9 mouse cellular contexts compared by ENCODE assay signal in the genomic region with DNA sequence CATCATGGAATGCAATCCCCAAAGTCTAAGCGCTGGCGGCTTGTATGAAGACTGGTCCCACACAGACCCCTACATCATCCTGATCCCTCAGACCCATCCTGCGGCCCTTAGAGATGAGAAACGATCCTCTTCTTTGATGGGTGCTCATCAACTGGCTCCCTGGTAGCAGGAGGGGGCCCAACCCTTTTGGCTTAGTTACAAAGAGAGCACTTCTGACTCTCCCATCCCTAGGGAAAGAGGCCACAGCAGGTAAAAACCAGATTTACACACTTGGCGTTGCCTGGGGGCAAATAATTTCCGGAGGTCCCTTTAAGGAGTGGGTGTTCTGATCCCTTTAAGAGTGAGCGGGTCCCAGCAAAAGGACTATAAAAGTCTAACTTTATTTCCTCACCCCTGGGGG. TPM values are rescaled to one million over a fixed set of nuclear protein-coding genes. Genes with fewer than 3 reads are reported as not detected.
DNase-seq lines count a peak whose midpoint lies in the region; ATAC-seq lines count a peak whose summit lies in the region.
"Had no signal": no experiment of that assay in that cellular context is flagged by ENCODE, and none has a peak within 500 bp of the region (broad histone marks: within the 10 kb centered on the region; RNA-seq: fewer than 3 reads in every experiment).

No protein-coding gene starts in this region.

- intact Hi-C loops in heart, postnatal 14 days (cut with DNase I) = no loop called here

- WGBS in heart, embryonic 13.5 days = 3% methylated on average over 7 of the region's 7 CpGs
- 1% methylated on average over 7 of the region's 7 CpGs for WGBS in hindbrain, embryonic 10.5 days

- H3K4me3 ChIP-seq in heart, embryonic 13.5 days = peak overlapping the region; percentile 57
- peak overlapping the region; percentile 57 for H3K4me3 ChIP-seq in hindbrain, embryonic 10.5 days

- H3K9me3 ChIP-seq in heart, embryonic 13.5 days = no peaks in the 10 kb centered on the region
- H3K9me3 ChIP-seq in hindbrain, embryonic 10.5 days = no peaks in the 10 kb centered on the region

- ATAC-seq in heart, embryonic 13.5 days (ENCODE audit: extremely low read depth, insufficient number of reproducible peaks, low FRiP score, low TSS enrichment) = no peak

- no peak for DNase-seq in heart, postnatal 14 days
- DNase-seq in R1 (ENCODE audit: low read depth, low spot score) (peak; percentile 20), adipocyte (ENCODE audit: low spot score) (no peak)
- DNase-seq in hindbrain, embryonic 10.5 days (ENCODE audit: low spot score) = peak; percentile 21
- DNase-seq in mesoderm, embryonic 11.5 days (ENCODE audit: low read depth, low spot score) = peak; percentile 12
- DNase-seq in spleen, adult 18-20 months = no peak
- no peak for DNase-seq in urinary bladder, postnatal 36 days (ENCODE audit: low spot score in 2 of 2)
- DNase-seq: right cerebral cortex, adult 18-20 months had no signal

- H3K9ac ChIP-seq in heart, embryonic 13.5 days = peak overlapping the region; percentile 72; the same call in 1 of the 2 replicates

- H3K27me3 ChIP-seq in heart, embryonic 13.5 days (replicated peaks) = peaks cover 85% of the 10 kb centered on the region
- H3K27me3 ChIP-seq in hindbrain, embryonic 10.5 days (ENCODE audit: insufficient read depth, poor library complexity, severe bottlenecking) = peaks cover 85% of the 10 kb centered on the region

- no peaks in the 10 kb centered on the region for H3K36me3 ChIP-seq in heart, embryonic 13.5 days
- H3K36me3 ChIP-seq in hindbrain, embryonic 10.5 days = no peaks in the 10 kb centered on the region

- H3K27ac ChIP-seq in heart, embryonic 13.5 days (replicated peaks) = no peak overlapping the region
- H3K27ac ChIP-seq in hindbrain, embryonic 10.5 days = no peak overlapping the region

- H3K4me2 ChIP-seq in heart, embryonic 13.5 days = peak overlapping the region; percentile 87

- peaks cover 37% of the 10 kb centered on the region for H3K4me1 ChIP-seq in heart, embryonic 13.5 days
- H3K4me1 ChIP-seq in hindbrain, embryonic 10.5 days (replicated peaks) = peaks cover 58% of the 10 kb centered on the region

RNA-seq across cellular contexts. Expression of gene Bahd1, which starts 2.8 kb away (rescaled TPM):
- polyA plus RNA-seq in heart, embryonic 13.5 days (2015; fragmentation: Nextera tagmentation; extraction: Ambion mirVana) = 2.3 and 3.1 TPM in 2 replicates
- 10 to 100 TPM; 15.9 to 17.7 TPM for total RNA-seq in heart, postnatal 14 days (2021)
- polyA plus RNA-seq in hindbrain, embryonic 10.5 days (2016; fragmentation: Nextera tagmentation; extraction: Ambion mirVana) = 4.4 TPM in 2 replicates

RNA-seq across cellular contexts. Expression of gene Chst14, which starts 28.9 kb away (rescaled TPM):
- polyA plus RNA-seq in heart, embryonic 13.5 days (2015; fragmentation: Nextera tagmentation; extraction: Ambion mirVana) = 19.4 and 21.6 TPM in 2 replicates
- total RNA-seq in heart, postnatal 14 days (2021) = 10 to 100 TPM; 10.2 to 11.3 TPM
- polyA plus RNA-seq in hindbrain, embryonic 10.5 days (2016; fragmentation: Nextera tagmentation; extraction: Ambion mirVana) = 17.2 and 20.6 TPM in 2 replicates

RNA-seq across cellular contexts. Expression of gene Ivd, which starts 35.6 kb away (rescaled TPM):
- polyA plus RNA-seq in heart, embryonic 13.5 days (2015; fragmentation: Nextera tagmentation; extraction: Ambion mirVana) = 69.9 and 75.6 TPM in 2 replicates
- total RNA-seq in heart, postnatal 14 days (2021) = 100 to 1,000 TPM; 150 to 163 TPM
- polyA plus RNA-seq in hindbrain, embryonic 10.5 days (2016; fragmentation: Nextera tagmentation; extraction: Ambion mirVana) = 59.4 and 65.9 TPM in 2 replicates

Comparison
In these comparisons a context has a peak if more than half of its experiments do, and no peak if none do; other contexts are left out.
1. DNase-seq: peak in R1 (single experiment), hindbrain, embryonic 10.5 days (single experiment) and mesoderm, embryonic 11.5 days (single experiment); none in heart, postnatal 14 days (0 of 2), adipocyte (single experiment), spleen, adult 18-20 months (0 of 2) and urinary bladder, postnatal 36 days (0 of 2).